Mouse (Mus musculus): ENCODE data around the gene Mab21l3.

Gene Mab21l3

GRCm38 (mm10) chr3:101800596-101801018 is 48.2 kb downstream of the Mab21l3 start:
- DNase-seq = no peak

- no peak for DNase-seq
These were observed 48.7 kb downstream of the Mab21l3 start for GRCm38 (mm10) chr3:101799852-101800595.

- no peak for DNase-seq
These were observed 50.7 kb downstream of the Mab21l3 start for GRCm38 (mm10) chr3:101797830-101798709.

DNA sequence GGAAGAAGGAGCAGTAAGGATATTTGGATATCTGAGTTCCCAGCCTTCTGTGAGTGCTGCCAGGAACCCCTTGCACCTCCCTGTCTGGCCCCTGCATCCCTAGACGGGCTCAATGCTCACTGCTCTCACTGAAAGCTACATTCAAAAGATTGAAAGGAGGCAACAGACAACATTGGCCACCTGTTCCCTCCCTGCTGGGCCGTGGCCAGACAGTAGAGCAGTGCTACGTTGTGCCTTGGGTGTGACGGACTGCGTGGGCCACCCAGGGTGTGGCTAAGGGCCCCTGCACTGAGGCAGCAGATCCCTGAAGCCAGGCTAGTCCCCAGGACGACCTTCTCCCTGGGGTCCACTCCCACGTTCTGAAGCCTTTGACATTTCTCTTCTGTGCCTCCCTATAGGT is 52.5 kb downstream of the Mab21l3 start:
- no peak for DNase-seq

DNA sequence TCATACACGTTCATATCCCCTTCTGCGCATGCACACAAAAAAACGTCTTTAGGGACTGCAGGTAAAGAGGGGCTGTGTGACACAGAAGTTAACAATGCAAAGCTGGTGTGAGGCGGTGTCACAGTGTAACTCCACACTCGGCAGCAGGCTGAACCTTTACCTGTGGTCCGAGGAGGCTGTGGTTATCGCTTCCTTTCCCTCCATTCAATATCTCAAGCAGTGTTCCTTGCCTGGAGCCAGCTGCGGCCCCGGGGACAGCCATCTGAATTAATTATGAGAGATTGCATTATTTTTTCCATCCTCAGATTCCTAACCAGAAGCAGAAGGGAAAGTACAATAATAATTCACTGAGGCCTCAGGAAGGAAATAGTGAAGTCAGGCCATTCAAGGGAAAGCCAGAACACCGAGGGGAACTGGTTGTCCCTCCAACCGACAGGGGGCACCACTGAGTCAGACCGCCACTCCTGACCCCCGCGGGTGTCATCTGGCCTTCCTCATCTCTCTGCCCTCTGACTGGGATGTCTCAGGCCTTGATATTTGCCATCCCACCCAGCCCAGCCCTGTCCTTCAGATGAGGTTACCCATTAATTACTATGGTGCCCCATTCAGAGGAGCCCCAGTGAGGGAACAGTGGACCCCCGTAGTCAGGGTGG is 53.2 kb downstream of the Mab21l3 start:
- DNase-seq = no peak

- no peak for DNase-seq
These were observed 54.1 kb downstream of the Mab21l3 start for GRCm38 (mm10) chr3:101794666-101795065.

DNA sequence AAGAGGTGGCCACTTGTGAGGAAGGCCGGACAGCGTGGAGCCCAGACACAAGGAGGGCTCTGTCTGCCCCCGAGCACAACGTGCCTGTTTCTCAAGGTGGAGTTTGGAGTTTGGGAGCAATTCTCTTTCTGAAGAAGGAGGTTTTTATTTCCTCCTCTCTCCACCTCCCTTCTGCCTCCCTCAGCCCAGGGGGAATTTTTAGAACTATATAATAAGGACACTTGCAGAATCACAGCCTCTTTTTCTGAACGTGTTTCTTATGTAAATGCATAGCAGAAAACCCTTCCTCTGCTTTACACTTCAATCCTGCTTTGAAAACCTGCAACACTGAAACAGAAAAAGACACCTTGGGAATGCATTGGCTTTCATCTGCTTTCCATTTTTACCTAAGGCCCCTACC is 54.7 kb downstream of the Mab21l3 start:
- DNase-seq = no peak

DNA sequence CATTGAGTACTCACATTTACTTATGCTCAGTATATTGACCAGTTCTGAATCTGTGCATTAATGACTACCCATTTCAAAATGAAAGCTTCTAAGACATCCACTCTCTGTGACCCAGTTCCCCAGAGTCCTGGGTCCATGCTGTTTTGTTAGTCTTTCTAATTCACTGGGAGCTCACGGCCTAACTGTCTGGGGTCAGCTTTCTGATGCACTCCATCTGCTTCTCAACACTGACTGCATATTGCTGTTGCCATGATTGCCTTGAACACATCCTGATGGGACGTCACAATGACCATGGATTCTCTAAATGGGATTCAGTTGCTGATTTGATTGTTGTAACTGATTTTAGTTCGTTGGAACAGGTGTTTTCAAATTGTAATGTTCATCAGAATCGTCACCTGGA is 56.6 kb downstream of the Mab21l3 start:
- DNase-seq = no peak

- DNase-seq = no peak
These were observed 63.9 kb downstream of the Mab21l3 start for GRCm38 (mm10) chr3:101784768-101785424.

- DNase-seq = no peak
These were observed 65.0 kb downstream of the Mab21l3 start for GRCm38 (mm10) chr3:101783793-101784192.

DNA sequence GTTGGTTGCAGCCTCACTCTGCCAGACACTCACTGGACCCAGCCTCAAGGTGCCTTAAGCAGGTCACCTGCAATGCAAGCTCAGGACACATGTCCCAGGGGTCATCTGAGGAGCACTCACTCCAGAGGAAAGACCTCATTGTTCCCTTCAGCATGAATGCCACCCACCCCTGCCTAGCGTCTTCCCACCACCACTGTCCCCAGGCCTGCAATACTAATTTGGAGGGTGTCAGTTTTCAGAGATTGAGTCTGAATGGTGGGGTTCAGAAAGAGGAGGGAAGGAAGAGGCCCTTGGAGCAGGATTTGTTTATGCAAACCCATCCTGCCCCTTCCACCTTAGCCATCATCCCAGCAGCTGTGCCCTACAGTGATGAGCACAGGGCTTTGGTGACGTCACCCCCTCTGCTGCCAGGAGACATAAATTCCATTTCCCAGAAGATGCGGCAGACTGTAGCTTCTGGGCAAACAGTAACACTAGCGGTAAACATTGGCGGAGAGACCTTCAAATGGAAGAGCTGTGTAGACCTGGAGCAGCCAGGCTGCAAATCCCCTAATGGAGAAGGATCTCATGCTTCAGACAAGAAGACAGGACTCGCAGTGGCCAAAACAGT is 67.8 kb downstream of the Mab21l3 start:
- DNase-seq = no peak

DNA sequence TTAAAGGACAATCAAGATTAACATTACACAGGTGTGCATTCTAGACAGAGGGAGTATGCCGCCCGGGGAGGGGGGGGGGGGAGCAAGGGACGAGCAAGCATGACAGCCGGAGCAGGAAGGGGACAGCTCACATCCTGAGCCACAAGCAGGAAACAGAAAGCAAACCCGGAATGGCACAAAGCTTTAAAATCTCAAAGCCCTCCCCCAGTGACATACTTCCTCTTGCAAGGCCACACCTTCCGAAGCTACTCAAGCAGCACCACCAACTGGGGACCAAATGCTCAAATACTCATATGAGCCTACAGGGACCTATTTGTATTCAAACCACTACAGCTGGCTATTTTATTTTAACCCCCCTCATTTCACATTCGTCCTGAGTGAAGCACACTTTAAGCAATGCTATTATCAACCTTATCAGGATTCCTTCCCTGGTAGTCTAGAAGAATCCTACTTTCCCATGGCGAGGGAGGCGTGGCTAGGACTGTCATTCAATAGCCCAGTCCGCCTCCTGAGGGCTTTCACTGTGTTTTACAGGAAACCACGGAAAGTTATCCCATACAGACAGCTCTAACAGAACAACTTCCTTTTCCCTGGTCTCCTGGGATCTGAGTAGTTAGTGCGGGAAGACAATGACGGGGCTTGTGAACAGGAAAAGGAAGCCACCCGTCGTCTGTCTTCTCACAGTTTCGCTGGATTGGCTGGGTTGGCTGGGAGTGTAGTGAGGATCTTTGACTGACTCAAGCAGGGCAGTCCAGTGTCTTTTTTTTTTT is 69.7 kb downstream of the Mab21l3 start:
- no peak for DNase-seq

GRCm38 (mm10) chr3:101775732-101776131 is 73.0 kb downstream of the Mab21l3 start:
- DNase-seq = no peak

- DNase-seq = no peak
These were observed 78.2 kb downstream of the Mab21l3 start for GRCm38 (mm10) chr3:101770540-101770939.

DNA sequence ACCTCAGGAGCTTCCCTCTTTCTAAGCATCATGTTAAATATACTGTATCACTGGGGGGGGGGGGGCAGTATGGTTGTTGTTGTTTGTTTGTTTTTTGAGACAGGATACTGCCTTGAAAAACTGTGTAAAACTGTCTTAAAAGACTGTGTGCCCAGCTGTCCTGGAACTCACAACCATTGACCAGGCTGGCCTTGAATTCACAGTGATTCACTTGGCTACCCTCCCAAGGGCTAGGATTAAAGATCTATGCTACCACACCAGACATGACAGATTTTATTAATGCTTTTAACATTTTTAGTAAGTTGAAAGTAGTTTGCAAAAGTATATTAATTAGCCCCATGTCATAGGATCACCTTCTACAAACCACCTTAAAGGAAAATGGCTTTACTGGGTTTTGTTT is 85.2 kb downstream of the Mab21l3 start:
- no peak for DNase-seq

All from liver (tissue).